Mouse (Mus musculus) heart, adult 8-10 months (tissue): ENCODE results near the gene Ephb2. TPM values are rescaled to one million over a fixed set of nuclear protein-coding genes. Genes with fewer than 3 reads are reported as not detected.

ENCODE experiments used
- DNase-seq: peaks from one replicate; pipeline ENCODE4 v3.0.0; 2022; ENCODE audit warnings: low spot score
- total RNA-seq, 4 experiments: library from RNA; stranded (reverse); gene quantifications; 2 replicates each; pipeline ENCODE4 v1.2.4; 2022

Ephb2 gene
- total RNA-seq = under 1 TPM; 0.44 to 0.86 (median 0.45) TPM

- peak; percentile 25 for DNase-seq
Observed at GRCm38 (mm10) chr4:136835621-136836386, at the start of gene Ephb2. Gene Ephb2 (minus strand): TSS chr4:136835988.

- no peak for DNase-seq
Observed at GRCm38 (mm10) chr4:136878601-136879000, 42.8 kb upstream of the Ephb2 start.

GRCm38 (mm10) chr4:136878171-136878570, 42.4 kb upstream of the Ephb2 start:
- no peak for DNase-seq

- DNase-seq = no peak
Observed at GRCm38 (mm10) chr4:136876971-136877370, 41.2 kb upstream of the Ephb2 start.

- no peak for DNase-seq
Observed at GRCm38 (mm10) chr4:136875012-136875411, 39.2 kb upstream of the Ephb2 start.

- DNase-seq = no peak
Observed at GRCm38 (mm10) chr4:136868371-136868770, 32.6 kb upstream of the Ephb2 start.

- DNase-seq = no peak
Observed at GRCm38 (mm10) chr4:136867690-136868345, 32.0 kb upstream of the Ephb2 start.

GRCm38 (mm10) chr4:136865531-136865930, 29.7 kb upstream of the Ephb2 start:
- no peak for DNase-seq

- DNase-seq = no peak
Observed at GRCm38 (mm10) chr4:136864751-136865470, 29.1 kb upstream of the Ephb2 start.

- no peak for DNase-seq
Observed at GRCm38 (mm10) chr4:136863517-136863916, 27.7 kb upstream of the Ephb2 start.

- DNase-seq = no peak
Observed at GRCm38 (mm10) chr4:136862411-136862810, 26.6 kb upstream of the Ephb2 start.

GRCm38 (mm10) chr4:136861806-136862205, 26.0 kb upstream of the Ephb2 start:
- no peak for DNase-seq

GRCm38 (mm10) chr4:136860022-136860421, 24.2 kb upstream of the Ephb2 start:
- no peak for DNase-seq

- no peak for DNase-seq
Observed at GRCm38 (mm10) chr4:136855081-136855480, 19.3 kb upstream of the Ephb2 start.

- DNase-seq = no peak
Observed at GRCm38 (mm10) chr4:136852989-136853388, 17.2 kb upstream of the Ephb2 start.

- DNase-seq = no peak
Observed at GRCm38 (mm10) chr4:136852119-136852518, 16.3 kb upstream of the Ephb2 start.

- no peak for DNase-seq
Observed at GRCm38 (mm10) chr4:136848565-136848964, 12.8 kb upstream of the Ephb2 start.

GRCm38 (mm10) chr4:136847166-136847565, 11.4 kb upstream of the Ephb2 start:
- no peak for DNase-seq

- no peak for DNase-seq
Observed at GRCm38 (mm10) chr4:136842802-136843201, 7.0 kb upstream of the Ephb2 start.

- no peak for DNase-seq
Observed at GRCm38 (mm10) chr4:136842033-136842432, 6.2 kb upstream of the Ephb2 start.

- DNase-seq = peak; percentile 71
Observed at GRCm38 (mm10) chr4:136841056-136841455, 5.3 kb upstream of the Ephb2 start.

- DNase-seq = no peak
Observed at GRCm38 (mm10) chr4:136838462-136838861, 2.7 kb upstream of the Ephb2 start.
